Mouse (Mus musculus): ENCODE measurements at regions not wholly inside any gene's neighbourhood (a gene's known extent, or its start where the extent isn't known, plus 50 kb on each side); places are given as distances from the start of the nearest gene placed in this dataset.

DNA sequence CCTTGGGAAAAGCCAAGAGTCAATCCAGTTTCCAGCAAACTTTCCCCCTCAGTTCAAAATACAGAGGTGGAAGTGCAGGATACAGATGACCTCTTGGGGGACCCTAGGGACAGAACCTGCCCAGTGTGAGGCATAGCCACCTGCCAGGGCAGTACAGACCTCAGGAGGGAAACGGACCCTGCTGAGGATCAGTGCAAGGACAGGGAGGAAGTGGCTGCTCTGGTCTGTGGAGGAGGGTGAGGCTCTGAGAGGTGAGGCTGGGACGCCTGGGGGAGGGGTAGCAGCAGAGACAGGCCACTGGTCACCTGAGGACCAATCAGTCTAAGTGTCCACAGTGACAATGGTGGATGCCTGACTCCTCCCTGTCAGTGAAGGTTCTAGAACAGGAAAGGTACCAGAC lies 85.6 kb upstream of the Smad3 start:
- TF ChIP-seq CTCF (IDR thresholded peaks at IDR 0.05; ENCODE audit: borderline replicate concordance, insufficient read depth, low read length) (no peak), POLR2A (IDR thresholded peaks at IDR 0.05; ENCODE audit: low read depth, low read length) (no peak)

All from embryonic fibroblast, embryonic 13.5 days (primary cell).